Mouse (Mus musculus) forebrain, embryonic 10.5 days (tissue): ENCODE results near the gene Crocc2. TPM values are rescaled to one million over a fixed set of nuclear protein-coding genes. Genes with fewer than 3 reads are reported as not detected.
A peak's percentile ranks its signal among the peaks of the same experiment; 100 is the strongest.

Experiments
- DNase-seq: peaks from one replicate; pipeline ENCODE4 v3.0.0-alpha.2; 2017; ENCODE audit warnings: low spot score; ENCODE audit errors: extremely low spot score
- H3K27ac ChIP-seq: fragments of 300-500 bp; sonication (generic); 2 replicates; pipeline ENCODE4 v1.5.1; 2016; ENCODE audit warnings: mild to moderate bottlenecking
- H3K27me3 ChIP-seq: fragments of 300-500 bp; sonication (generic); 2 replicates; pipeline ENCODE4 v1.6.1; 2016; ENCODE audit warnings: mild to moderate bottlenecking; ENCODE audit not compliant: poor library complexity, severe bottlenecking
- H3K36me3 ChIP-seq: fragments of 300-500 bp; sonication (generic); replicated peaks from 2 replicates; pipeline ENCODE4 v1.6.1; 2016; ENCODE audit warnings: mild to moderate bottlenecking, moderate library complexity
- H3K4me1 ChIP-seq: fragments of 300-500 bp; sonication (generic); 2 replicates; pipeline ENCODE4 v1.6.1; 2016
- H3K4me3 ChIP-seq: fragments of 300-500 bp; sonication (generic); 2 replicates; pipeline ENCODE4 v1.5.1; 2016; ENCODE audit warnings: mild to moderate bottlenecking, moderate library complexity
- H3K9me3 ChIP-seq: fragments of 300-500 bp; sonication (generic); 2 replicates; pipeline ENCODE4 v1.6.1; 2016; ENCODE audit warnings: mild to moderate bottlenecking, moderate library complexity
- WGBS: fragments of 180-500 bp; shearing (Covaris S2); methylation state at CpG from one replicate; pipeline ENCODE4 v1.1.7; 2016; 5-methylcytosine and 5-hydroxymethylcytosine counted together
- polyA plus RNA-seq: library from polyadenylated mRNA; unstranded; fragments of >200 nt; fragmentation: Nextera tagmentation; extraction: Ambion mirVana; gene quantifications from 2 replicates; pipeline ENCODE4 v1.2.1, GENCODE M21; 2016

Gene Crocc2
- polyA plus RNA-seq, 1 experiment from 2014 or later, result 0.05 TPM

GRCm38 (mm10) chr1:93142871-93143270, 25.7 kb upstream of the Crocc2 start:
- no peak overlapping the region for H3K27ac ChIP-seq
- no peaks in the 10 kb centered on the region for H3K36me3 ChIP-seq
- H3K27me3 ChIP-seq, result no peaks in the 10 kb centered on the region
- DNase-seq, result no peak
- H3K9me3 ChIP-seq, result no peaks in the 10 kb centered on the region
- no peak overlapping the region for H3K4me3 ChIP-seq
- no peaks in the 10 kb centered on the region for H3K4me1 ChIP-seq
- 90% methylated on average over 1 of the region's 1 CpGs for WGBS

- H3K36me3 ChIP-seq, result no peaks in the 10 kb centered on the region
- DNase-seq, result no peak
- H3K27me3 ChIP-seq, result no peaks in the 10 kb centered on the region
- H3K9me3 ChIP-seq, result no peaks in the 10 kb centered on the region
- no peaks in the 10 kb centered on the region for H3K4me1 ChIP-seq
- H3K4me3 ChIP-seq, result no peak overlapping the region
- WGBS, result 91% methylated on average over 9 of the region's 9 CpGs
- no peak overlapping the region for H3K27ac ChIP-seq
Measured at GRCm38 (mm10) chr1:93144176-93144575, 24.3 kb upstream of the Crocc2 start.

- H3K27me3 ChIP-seq, result no peaks in the 10 kb centered on the region
- no peak for DNase-seq
- no peaks in the 10 kb centered on the region for H3K9me3 ChIP-seq
- no peak overlapping the region for H3K27ac ChIP-seq
- no peak overlapping the region for H3K4me3 ChIP-seq
- H3K36me3 ChIP-seq, result no peaks in the 10 kb centered on the region
- WGBS, result 75% methylated on average over 2 of the region's 2 CpGs
- no peaks in the 10 kb centered on the region for H3K4me1 ChIP-seq
Measured at GRCm38 (mm10) chr1:93150907-93151661, 17.4 kb upstream of the Crocc2 start.

GRCm38 (mm10) chr1:93157566-93157965, 11.0 kb upstream of the Crocc2 start:
- H3K4me3 ChIP-seq, result no peak overlapping the region
- peaks cover 20% of the 10 kb centered on the region for H3K4me1 ChIP-seq
- H3K27me3 ChIP-seq, result no peaks in the 10 kb centered on the region
- H3K27ac ChIP-seq, result no peak overlapping the region
- H3K9me3 ChIP-seq, result no peaks in the 10 kb centered on the region
- no peaks in the 10 kb centered on the region for H3K36me3 ChIP-seq
- WGBS, result 87% methylated on average over 4 of the region's 4 CpGs
- DNase-seq, result no peak

GRCm38 (mm10) chr1:93158916-93159315, 9.6 kb upstream of the Crocc2 start:
- H3K9me3 ChIP-seq, result no peaks in the 10 kb centered on the region
- no peak overlapping the region for H3K27ac ChIP-seq
- no peak for DNase-seq
- H3K4me3 ChIP-seq, result no peak overlapping the region
- no peaks in the 10 kb centered on the region for H3K36me3 ChIP-seq
- H3K4me1 ChIP-seq, result peaks cover 20% of the 10 kb centered on the region
- no peaks in the 10 kb centered on the region for H3K27me3 ChIP-seq
- 84% methylated on average over 8 of the region's 8 CpGs for WGBS

GRCm38 (mm10) chr1:93159566-93160500, 8.7 kb upstream of the Crocc2 start:
- H3K4me1 ChIP-seq, result peaks cover 20% of the 10 kb centered on the region
- peak overlapping the region; percentile 30; the same call in 1 of the 2 replicates for H3K27ac ChIP-seq
- no peaks in the 10 kb centered on the region for H3K36me3 ChIP-seq
- no peaks in the 10 kb centered on the region for H3K9me3 ChIP-seq
- no peak overlapping the region for H3K4me3 ChIP-seq
- DNase-seq, result no peak
- no peaks in the 10 kb centered on the region for H3K27me3 ChIP-seq
- 85% methylated on average over 21 of the region's 21 CpGs for WGBS

- no peak for DNase-seq
Measured at GRCm38 (mm10) chr1:93160501-93161133, 7.9 kb upstream of the Crocc2 start, which contains the start of gene 2310007B03Rik. TSS of gene 2310007B03Rik (minus strand) at chr1:93160948.

GRCm38 (mm10) chr1:93161350-93161749, 7.2 kb upstream of the Crocc2 start:
- H3K27me3 ChIP-seq, result no peaks in the 10 kb centered on the region
- DNase-seq, result no peak
- 81% methylated on average over 8 of the region's 8 CpGs for WGBS
- H3K36me3 ChIP-seq, result no peaks in the 10 kb centered on the region
- H3K4me1 ChIP-seq, result peaks cover 20% of the 10 kb centered on the region
- H3K4me3 ChIP-seq, result no peak overlapping the region
- no peaks in the 10 kb centered on the region for H3K9me3 ChIP-seq
- 0 out of 2 replicates have a peak overlapping the region, but pooled peaks have one; percentile 30 for H3K27ac ChIP-seq

More at GRCm38 (mm10) chr1:93160501-93161133, 7.9 kb upstream of the Crocc2 start, which contains the start of gene 2310007B03Rik:
- H3K27ac ChIP-seq, result peak within 1 kb of the TSS; percentile 30; the same call in 1 of the 2 replicates
- no peaks in the 10 kb centered on the region for H3K36me3 ChIP-seq
- no peak within 1 kb of the TSS for H3K4me3 ChIP-seq
- H3K9me3 ChIP-seq, result no peaks in the 10 kb centered on the region
- H3K4me1 ChIP-seq, result peaks cover 20% of the 10 kb centered on the region
- H3K27me3 ChIP-seq, result no peaks in the 10 kb centered on the region
- 80% methylated on average over 8 of the region's 8 CpGs for WGBS

GRCm38 (mm10) chr1:93161921-93162320, 6.6 kb upstream of the Crocc2 start:
- Histone ChIP-seq H3K4me1 (peaks cover 20% of the 10 kb centered on the region), H3K4me3 (no peak overlapping the region), H3K27ac (no peak overlapping the region), H3K9me3 (no peaks in the 10 kb centered on the region), H3K27me3 (no peaks in the 10 kb centered on the region), H3K36me3 (no peaks in the 10 kb centered on the region)
- DNase-seq, result no peak
- 87% methylated on average over 10 of the region's 10 CpGs for WGBS

- DNase-seq, result no peak
- WGBS, result 84% methylated on average over 7 of the region's 7 CpGs
- Histone ChIP-seq H3K4me3 (no peak overlapping the region), H3K27me3 (no peaks in the 10 kb centered on the region), H3K27ac (no peak overlapping the region), H3K9me3 (no peaks in the 10 kb centered on the region), H3K4me1 (peaks cover 20% of the 10 kb centered on the region), H3K36me3 (no peaks in the 10 kb centered on the region)
Measured at GRCm38 (mm10) chr1:93162588-93162987, 5.9 kb upstream of the Crocc2 start.

- Histone ChIP-seq H3K4me3 (no peak overlapping the region), H3K4me1 (peaks cover 21% of the 10 kb centered on the region), H3K27me3 (no peaks in the 10 kb centered on the region), H3K27ac (no peak overlapping the region), H3K36me3 (no peaks in the 10 kb centered on the region), H3K9me3 (no peaks in the 10 kb centered on the region)
- WGBS, result 88% methylated on average over 9 of the region's 9 CpGs
- DNase-seq, result no peak
Measured at GRCm38 (mm10) chr1:93165447-93165846, 3.1 kb upstream of the Crocc2 start.

GRCm38 (mm10) chr1:93166346-93167079, 2.0 kb upstream of the Crocc2 start:
- no peak for DNase-seq
- Histone ChIP-seq H3K27ac (no peak overlapping the region), H3K4me1 (peaks cover 10% of the 10 kb centered on the region), H3K27me3 (no peaks in the 10 kb centered on the region), H3K36me3 (no peaks in the 10 kb centered on the region), H3K4me3 (no peak overlapping the region), H3K9me3 (no peaks in the 10 kb centered on the region)
- WGBS, result 90% methylated on average over 11 of the region's 11 CpGs
